Mouse (Mus musculus) kidney, postnatal 0 days (tissue): Measurements from ENCODE around the gene Arl8b. TPM values are rescaled to one million over a fixed set of nuclear protein-coding genes. Genes with fewer than 3 reads are reported as not detected.

Experiments
- ATAC-seq: fragments of 200-750 bp; cut with Nextera tagmentation; replicated peaks from 2 replicates; pipeline ENCODE4 v1.8.0; 2017; ENCODE audit warnings: low read depth, moderate number of reproducible peaks, moderate TSS enrichment, moderate library complexity; ENCODE audit not compliant: low FRiP score
- DNase-seq: peaks from one replicate; pipeline ENCODE4 v3.0.0-alpha.2; 2016; ENCODE audit warnings: low spot score
- H3K27ac ChIP-seq: fragments of 300-500 bp; sonication (generic); 2 replicates; pipeline ENCODE4 v1.5.1; 2014; ENCODE audit warnings: mild to moderate bottlenecking
- H3K27me3 ChIP-seq: fragments of 300-500 bp; sonication (generic); 2 replicates; pipeline ENCODE4 v1.6.1; 2014; ENCODE audit warnings: low read length, mixed read lengths; ENCODE audit not compliant: insufficient read depth
- H3K36me3 ChIP-seq: fragments of 300-500 bp; sonication (generic); 2 replicates; pipeline ENCODE4 v1.6.1; 2014; ENCODE audit warnings: low read length, mixed read lengths; ENCODE audit not compliant: insufficient read depth
- H3K4me1 ChIP-seq: fragments of 300-500 bp; sonication (generic); replicated peaks from 2 replicates; pipeline ENCODE4 v1.6.1; 2014; ENCODE audit warnings: antibody characterized with exemption, low read length, mixed read lengths; ENCODE audit not compliant: insufficient read depth
- H3K4me2 ChIP-seq: fragments of 300-500 bp; sonication (generic); 2 replicates; pipeline ENCODE4 v1.6.1; 2014; ENCODE audit warnings: mild to moderate bottlenecking, low read length, moderate library complexity, mixed read lengths
- H3K4me3 ChIP-seq: fragments of 300-500 bp; sonication (generic); replicated peaks from 2 replicates; pipeline ENCODE4 v1.5.1; 2014; ENCODE audit warnings: low read depth, low read length
- H3K9ac ChIP-seq: fragments of 300-500 bp; sonication (generic); 2 replicates; pipeline ENCODE4 v1.6.1; 2014; ENCODE audit warnings: low read depth, low read length
- H3K9me3 ChIP-seq: fragments of 300-500 bp; sonication (generic); replicated peaks from 2 replicates; pipeline ENCODE4 v1.6.1; 2016; ENCODE audit warnings: low read length, inconsistent platforms, mixed read lengths
- CTCF ChIP-seq: IDR thresholded peaks from 2 replicates; pipeline ENCODE4 v1.5.1; 2016; ENCODE audit warnings: antibody characterized with exemption, low read depth, mild to moderate bottlenecking, moderate library complexity
- WGBS: fragments of 180-500 bp; shearing (Covaris S2); extraction: QIAGEN DNeasy Blood & Tissue Kit; methylation state at CpG from one replicate; pipeline ENCODE4 v1.1.7; 2014; 5-methylcytosine and 5-hydroxymethylcytosine counted together
- polyA plus RNA-seq: library from polyadenylated mRNA; unstranded; fragments of >200 nt; fragmentation: Nextera tagmentation; extraction: Ambion mirVana; gene quantifications from 2 replicates; pipeline ENCODE4 v1.2.1, GENCODE M21; 2015

Gene Arl8b
- polyA plus RNA-seq, 1 experiment from 2014 or later: 64.7 TPM

- no peaks in the 10 kb centered on the region for H3K9me3 ChIP-seq
- no peak for DNase-seq
- no peaks in the 10 kb centered on the region for H3K27me3 ChIP-seq
- WGBS: 81% methylated on average over 2 of the region's 2 CpGs
- H3K4me3 ChIP-seq: no peak overlapping the region
- TF ChIP-seq CTCF: no peak
- no peak overlapping the region for H3K4me2 ChIP-seq
- no peak overlapping the region for H3K27ac ChIP-seq
- no peaks in the 10 kb centered on the region for H3K4me1 ChIP-seq
- no peak overlapping the region for H3K9ac ChIP-seq
- no peaks in the 10 kb centered on the region for H3K36me3 ChIP-seq
- ATAC-seq: no peak
These were observed 87.5 kb downstream of the Arl8b start for GRCm38 (mm10) chr6:108870421-108870820.

GRCm38 (mm10) chr6:108871251-108871650 lies 88.4 kb downstream of the Arl8b start:
- H3K4me3 ChIP-seq: no peak overlapping the region
- DNase-seq (no peak), ATAC-seq (no peak)
- no peaks in the 10 kb centered on the region for H3K9me3 ChIP-seq
- no peak overlapping the region for H3K4me2 ChIP-seq
- H3K27ac ChIP-seq: no peak overlapping the region
- H3K27me3 ChIP-seq: no peaks in the 10 kb centered on the region
- 89% methylated on average over 4 of the region's 4 CpGs for WGBS
- no peak for TF ChIP-seq CTCF
- H3K9ac ChIP-seq: no peak overlapping the region
- H3K4me1 ChIP-seq: no peaks in the 10 kb centered on the region
- no peaks in the 10 kb centered on the region for H3K36me3 ChIP-seq

Other genes starting within 250 kb of the Arl8b start
- 23.8 and 28.6 TPM in 2 replicates for gene Bhlhe40, start 122.5 kb upstream of the Arl8b start, polyA plus RNA-seq
- gene Edem1, start 45.5 kb downstream of the Arl8b start, polyA plus RNA-seq: 18.5 and 23.9 TPM in 2 replicates